8 mouse cellular contexts compared by ENCODE assay signal in genomic region chr17:72604610-72604980, GRCm38 (mm10). TPM values are rescaled to one million over a fixed set of nuclear protein-coding genes. Genes with fewer than 3 reads are reported as not detected.
DNase-seq lines count a peak whose midpoint lies in the region; ATAC-seq and TF ChIP-seq lines count a peak whose summit lies in the region.

Alk (minus strand) TSS chr17:72604627.

- H3K4me2 ChIP-seq in embryonic facial prominence, embryonic 12.5 days (replicated peaks), result peak within 1 kb of the TSS; percentile 95
- H3K4me2 ChIP-seq in limb, embryonic 11.5 days (ENCODE audit: low read depth, severe bottlenecking), result peak within 1 kb of the TSS; percentile 68
- H3K4me2 ChIP-seq in midbrain, embryonic 12.5 days (replicated peaks), result peak within 1 kb of the TSS; percentile 98

- H3K27me3 ChIP-seq in embryonic facial prominence, embryonic 12.5 days, result peaks cover 32% of the 10 kb centered on the region
- peaks cover 21% of the 10 kb centered on the region for H3K27me3 ChIP-seq in limb, embryonic 11.5 days (ENCODE audit: control insufficient read depth, insufficient read depth, low read length)
- peaks cover 39% of the 10 kb centered on the region for H3K27me3 ChIP-seq in midbrain, embryonic 12.5 days
- H3K27me3 ChIP-seq in small intestine, adult 2 months (ENCODE audit: control insufficient read depth, insufficient read depth, low read length), result peaks cover 18% of the 10 kb centered on the region

- no peak within 1 kb of the TSS for H3K27ac ChIP-seq in embryonic facial prominence, embryonic 12.5 days
- no peak within 1 kb of the TSS for H3K27ac ChIP-seq in limb, embryonic 11.5 days (replicated peaks; ENCODE audit: low read depth, low read length)
- H3K27ac ChIP-seq in midbrain, embryonic 12.5 days (replicated peaks), result no peak within 1 kb of the TSS
- H3K27ac ChIP-seq in small intestine, adult 2 months (ENCODE audit: insufficient read depth, low read depth, low read length), result no peak within 1 kb of the TSS

- no peak within 1 kb of the TSS for H3K9ac ChIP-seq in embryonic facial prominence, embryonic 12.5 days
- no peak within 1 kb of the TSS for H3K9ac ChIP-seq in limb, embryonic 11.5 days (ENCODE audit: low read length)
- peak within 1 kb of the TSS; percentile 45 for H3K9ac ChIP-seq in midbrain, embryonic 12.5 days (replicated peaks)

- no peak for TF ChIP-seq POLR2A in small intestine, adult 2 months (IDR thresholded peaks at IDR 0.05; ENCODE audit: low read depth, low read length)

- no peaks in the 10 kb centered on the region for H3K9me3 ChIP-seq in embryonic facial prominence, embryonic 12.5 days
- H3K9me3 ChIP-seq in limb, embryonic 11.5 days (ENCODE audit: control insufficient read depth, low read length), result no peaks in the 10 kb centered on the region
- H3K9me3 ChIP-seq in midbrain, embryonic 12.5 days, result no peaks in the 10 kb centered on the region

- H3K4me3 ChIP-seq in embryonic facial prominence, embryonic 12.5 days, result peak within 1 kb of the TSS; percentile 47
- H3K4me3 ChIP-seq in limb, embryonic 11.5 days (ENCODE audit: low read depth, low read length), result peak within 1 kb of the TSS; percentile 35
- peak within 1 kb of the TSS; percentile 61 for H3K4me3 ChIP-seq in midbrain, embryonic 12.5 days
- H3K4me3 ChIP-seq in small intestine, adult 2 months (ENCODE audit: low read depth, low read length), result peak within 1 kb of the TSS; percentile 1

- WGBS in embryonic facial prominence, embryonic 12.5 days, result under 1% methylated on average over 32 of the region's 32 CpGs
- WGBS in limb, embryonic 11.5 days, result under 1% methylated on average over 20 of the region's 32 CpGs
- under 1% methylated on average over 30 of the region's 32 CpGs for WGBS in midbrain, embryonic 12.5 days
- WGBS in small intestine, adult 2 months, result 3% methylated on average over 32 of the region's 32 CpGs

- H3K4me1 ChIP-seq in embryonic facial prominence, embryonic 12.5 days, result peaks cover 10% of the 10 kb centered on the region; the same call in 1 of the 2 replicates
- H3K4me1 ChIP-seq in limb, embryonic 11.5 days (ENCODE audit: control insufficient read depth, insufficient read depth, low read length), result peaks cover 8% of the 10 kb centered on the region; the same call in 1 of the 2 replicates
- H3K4me1 ChIP-seq in midbrain, embryonic 12.5 days, result peaks cover 26% of the 10 kb centered on the region
- H3K4me1 ChIP-seq in small intestine, adult 2 months (ENCODE audit: control insufficient read depth, insufficient read depth, insufficient read length, low read length), result peaks cover 3% of the 10 kb centered on the region; the same call in 1 of the 2 replicates

- no peak for TF ChIP-seq CTCF in small intestine, adult 2 months (IDR thresholded peaks at IDR 0.05; ENCODE audit: extremely low read depth, insufficient read length, insufficient replicate concordance, low read depth, low read length)

- ATAC-seq in embryonic facial prominence, embryonic 12.5 days (ENCODE audit: insufficient number of reproducible peaks, insufficient read depth, low FRiP score, low TSS enrichment), result peak; percentile 81
- ATAC-seq in limb, embryonic 11.5 days (ENCODE audit: insufficient number of reproducible peaks, low FRiP score, low TSS enrichment, low read depth), result peak; percentile 94
- ATAC-seq in midbrain, embryonic 12.5 days (ENCODE audit: low FRiP score, low read depth), result peak; percentile 94

- DNase-seq in adrenal gland, postnatal 25 days, result peak; percentile 66
- peak; percentile 24 to 44 for DNase-seq in heart, adult 9 months (ENCODE audit: low spot score in 2 of 2)
- peak; percentile 85 to 90 for DNase-seq in kidney, adult 8-10 months
- peak; percentile 93 for DNase-seq in limb, embryonic 11.5 days (ENCODE audit: low spot score)
- DNase-seq in adipocyte (ENCODE audit: low spot score), result no peak

- H3K36me3 ChIP-seq in embryonic facial prominence, embryonic 12.5 days, result no peaks in the 10 kb centered on the region
- no peaks in the 10 kb centered on the region for H3K36me3 ChIP-seq in limb, embryonic 11.5 days (ENCODE audit: control insufficient read depth, insufficient read depth, low read length)
- H3K36me3 ChIP-seq in midbrain, embryonic 12.5 days, result no peaks in the 10 kb centered on the region
- H3K36me3 ChIP-seq in small intestine, adult 2 months (ENCODE audit: control insufficient read depth, insufficient read depth, low read length), result no peaks in the 10 kb centered on the region

RNA-seq across cellular contexts. Expression of gene Alk, which starts in this region (rescaled TPM):
- 0.09 TPM in 1 of 2 replicates, not detected in the other for total RNA-seq in adrenal gland, postnatal 25 days (2021)
- 1.0 and 1.4 TPM in 2 replicates for polyA plus RNA-seq in embryonic facial prominence, embryonic 12.5 days (2016; fragmentation: Nextera tagmentation; extraction: Ambion mirVana)
- 0.05 and 0.06 TPM in 2 replicates for polyA plus RNA-seq in limb, embryonic 11.5 days (2014; fragmentation: Nextera tagmentation; extraction: Ambion mirVana)
- 0.65 and 0.99 TPM in 2 replicates for polyA plus RNA-seq in midbrain, embryonic 12.5 days (2016; fragmentation: Nextera tagmentation; extraction: Ambion mirVana)
- 0.03 and 0.09 TPM in 2 replicates for polyA plus RNA-seq in small intestine, adult 2 months (2012; rRNA removed)

Comparison
In these comparisons a context has a peak if more than half of its experiments do, and no peak if none do; other contexts are left out.
1. Peak in DNase-seq in adrenal gland, postnatal 25 days; RNA of the gene not detected or under 1 TPM.
2. Peak in DNase-seq, ATAC-seq, H3K4me3 ChIP-seq and H3K4me2 ChIP-seq in limb, embryonic 11.5 days; RNA of the gene not detected or under 1 TPM.
3. Peak in ATAC-seq, H3K4me3 ChIP-seq, H3K9ac ChIP-seq and H3K4me2 ChIP-seq in midbrain, embryonic 12.5 days; RNA of the gene not detected or under 1 TPM.
4. H3K4me3 ChIP-seq: peak in every context shown above with its lines; median percentile 61 in midbrain, embryonic 12.5 days; 47 in embryonic facial prominence, embryonic 12.5 days; 35 in limb, embryonic 11.5 days; 1 in small intestine, adult 2 months.